Mouse (Mus musculus) cerebellum, adult 9-10 months (tissue): Measurements from ENCODE around the gene Kcnip1.

Experiments
- DNase-seq: peaks from one replicate; pipeline ENCODE4 v3.0.0; 2022

Kcnip1 gene

DNA sequence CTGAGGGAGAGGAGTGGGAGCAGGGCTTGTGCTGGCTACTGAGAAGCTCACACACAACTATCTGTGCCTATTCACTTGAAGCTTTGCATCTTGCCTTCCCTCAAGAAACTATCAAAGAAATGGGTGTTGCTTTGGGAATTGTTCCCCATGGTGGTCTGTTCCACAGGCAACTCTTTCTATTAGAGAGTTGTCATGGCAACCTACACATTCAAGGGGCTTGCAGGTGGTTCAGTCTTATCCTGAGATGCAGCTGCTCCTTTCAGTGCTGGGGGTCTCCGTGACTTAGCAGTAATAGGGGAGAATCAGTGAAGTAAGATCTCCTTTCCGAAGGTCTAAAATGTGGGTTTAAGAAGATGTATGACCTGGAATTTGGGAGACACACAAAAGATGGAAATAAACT, 102.6 kb downstream of the Kcnip1 start:
- no peak for DNase-seq

DNA sequence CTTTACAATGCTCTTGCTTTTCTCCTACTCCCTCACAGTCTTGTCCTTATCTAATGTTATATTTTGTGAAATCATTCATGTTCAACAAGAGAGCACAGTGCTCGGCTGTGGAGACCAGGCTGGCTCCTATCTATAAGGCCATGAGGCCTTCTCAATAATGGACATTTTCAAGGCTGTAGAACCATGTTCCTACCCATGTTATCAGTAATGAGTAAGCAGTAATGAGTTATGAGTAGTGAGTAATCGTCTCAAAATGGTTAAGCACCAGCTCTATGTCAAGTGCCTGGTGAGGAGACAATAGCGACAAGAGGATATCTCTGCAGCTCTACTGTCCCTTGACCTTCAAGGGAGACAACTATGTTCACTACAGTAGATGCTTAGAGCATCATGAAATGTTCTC, 105.3 kb downstream of the Kcnip1 start:
- DNase-seq = no peak

DNA sequence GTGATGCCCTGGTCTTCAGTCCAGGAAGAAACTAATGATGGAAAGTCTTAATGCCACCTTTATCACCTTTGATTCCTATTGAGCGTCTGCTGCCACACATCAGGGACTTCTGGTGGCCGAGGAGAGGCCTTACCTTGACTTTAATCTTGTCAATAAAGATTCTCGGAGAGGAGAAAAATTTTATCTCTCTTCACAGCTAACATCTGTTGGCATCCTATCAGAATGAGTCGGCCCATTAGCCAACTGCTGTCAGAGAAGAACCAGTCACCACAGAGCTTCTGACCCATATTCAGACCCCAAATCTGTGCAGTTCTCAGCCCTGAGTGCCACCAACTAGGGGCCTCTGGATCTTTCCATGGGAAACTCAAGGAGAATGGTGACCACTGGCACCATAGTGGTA, 107.0 kb downstream of the Kcnip1 start:
- DNase-seq = no peak

DNA sequence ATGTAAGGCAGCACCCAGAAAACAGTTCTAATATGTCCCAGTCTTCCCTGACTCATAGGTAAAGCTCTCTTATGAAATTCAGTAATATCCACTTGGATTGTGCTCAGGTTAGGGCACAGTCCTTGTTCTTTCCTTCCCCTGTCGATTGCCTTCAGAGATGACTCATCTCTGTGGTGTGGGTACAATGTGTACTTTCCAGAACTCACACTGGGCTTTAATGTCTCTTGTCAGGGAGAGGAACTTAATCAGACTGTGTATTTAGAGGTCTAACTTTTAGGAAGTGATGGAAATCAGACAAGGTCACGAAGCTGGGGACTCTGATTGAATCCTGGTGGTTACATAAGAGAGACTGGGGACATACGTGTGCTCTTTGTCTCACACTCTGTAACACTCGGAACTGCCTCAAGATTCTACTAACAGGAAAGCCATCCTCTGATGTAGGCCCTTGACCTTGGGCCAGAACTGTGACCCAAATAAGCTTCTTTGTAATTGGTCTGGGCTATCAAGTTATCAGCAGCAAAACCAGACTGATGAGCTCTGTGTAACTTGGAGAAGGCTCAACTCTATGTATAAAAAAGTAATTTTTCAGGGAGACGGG, 110.1 kb downstream of the Kcnip1 start:
- DNase-seq = no peak

DNA sequence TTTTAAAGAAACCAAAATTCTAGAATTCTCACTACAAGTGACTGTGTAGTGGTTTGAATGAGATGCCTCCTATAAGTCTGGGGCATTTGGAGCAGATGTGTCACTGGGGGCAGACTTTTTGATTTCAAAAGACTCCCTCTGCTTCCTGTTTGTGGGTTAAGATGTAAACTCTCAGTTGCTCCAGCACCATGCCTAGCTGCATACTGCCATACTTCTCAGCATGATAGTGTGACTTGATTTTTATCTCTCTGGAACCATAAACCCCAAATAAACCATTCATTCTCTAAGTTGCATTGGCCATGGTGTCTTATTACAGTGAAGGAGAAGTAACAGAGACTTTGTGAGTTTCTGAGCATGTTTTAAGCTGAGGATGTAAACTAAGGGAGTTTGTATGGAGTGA, 118.0 kb downstream of the Kcnip1 start:
- DNase-seq = no peak

DNA sequence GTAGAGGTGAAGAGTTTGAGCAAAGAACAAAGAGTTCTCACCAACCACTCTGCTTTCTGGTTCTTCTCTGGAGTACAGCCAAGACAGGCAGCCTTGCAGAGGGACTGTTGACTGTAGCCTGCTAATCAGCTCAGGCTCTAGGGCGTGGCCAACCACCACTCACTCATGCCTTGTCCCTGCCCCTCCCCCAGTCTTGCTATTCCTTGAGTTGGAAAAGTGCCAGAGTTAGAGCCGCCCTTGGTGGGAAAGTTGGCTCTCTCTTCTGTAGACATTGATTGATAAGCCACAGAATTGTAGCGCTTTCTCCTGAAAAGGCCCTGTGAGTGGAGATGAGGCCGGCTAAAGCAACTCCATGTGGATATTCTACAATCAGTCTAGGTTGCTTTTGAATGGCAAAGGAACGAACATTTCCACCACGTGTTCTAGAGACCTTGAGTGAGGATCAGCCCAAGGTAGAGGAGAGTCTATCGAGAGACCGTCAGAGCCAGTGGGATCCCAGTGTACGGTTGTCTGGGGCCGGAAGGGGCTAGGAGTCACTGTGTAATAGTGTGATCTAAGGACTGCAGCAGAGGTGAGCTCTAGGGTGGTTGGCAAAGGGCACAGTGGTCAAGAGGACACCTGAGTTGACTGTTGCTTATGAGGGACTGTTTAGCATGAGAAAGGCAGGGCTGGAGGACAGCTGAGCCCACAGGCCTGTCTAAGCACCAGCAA, 119.7 kb downstream of the Kcnip1 start:
- no peak for DNase-seq

DNA sequence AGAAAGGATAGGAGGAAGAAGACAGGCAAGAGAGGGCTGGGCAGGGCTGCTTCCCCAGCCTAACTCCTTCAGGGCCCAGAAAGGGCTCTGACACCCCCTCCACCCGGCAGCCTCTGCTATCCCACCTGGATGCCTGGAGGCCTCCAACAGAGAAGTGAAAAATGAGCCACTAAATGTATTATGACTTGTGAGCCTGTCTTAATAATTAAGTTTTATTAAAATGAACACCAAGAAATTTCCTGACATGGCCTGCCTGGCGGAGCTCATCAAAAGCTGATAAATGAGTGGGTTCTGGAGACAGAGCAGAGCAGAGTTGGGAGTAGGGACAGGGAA, 120.3 kb downstream of the Kcnip1 start:
- no peak for DNase-seq

DNA sequence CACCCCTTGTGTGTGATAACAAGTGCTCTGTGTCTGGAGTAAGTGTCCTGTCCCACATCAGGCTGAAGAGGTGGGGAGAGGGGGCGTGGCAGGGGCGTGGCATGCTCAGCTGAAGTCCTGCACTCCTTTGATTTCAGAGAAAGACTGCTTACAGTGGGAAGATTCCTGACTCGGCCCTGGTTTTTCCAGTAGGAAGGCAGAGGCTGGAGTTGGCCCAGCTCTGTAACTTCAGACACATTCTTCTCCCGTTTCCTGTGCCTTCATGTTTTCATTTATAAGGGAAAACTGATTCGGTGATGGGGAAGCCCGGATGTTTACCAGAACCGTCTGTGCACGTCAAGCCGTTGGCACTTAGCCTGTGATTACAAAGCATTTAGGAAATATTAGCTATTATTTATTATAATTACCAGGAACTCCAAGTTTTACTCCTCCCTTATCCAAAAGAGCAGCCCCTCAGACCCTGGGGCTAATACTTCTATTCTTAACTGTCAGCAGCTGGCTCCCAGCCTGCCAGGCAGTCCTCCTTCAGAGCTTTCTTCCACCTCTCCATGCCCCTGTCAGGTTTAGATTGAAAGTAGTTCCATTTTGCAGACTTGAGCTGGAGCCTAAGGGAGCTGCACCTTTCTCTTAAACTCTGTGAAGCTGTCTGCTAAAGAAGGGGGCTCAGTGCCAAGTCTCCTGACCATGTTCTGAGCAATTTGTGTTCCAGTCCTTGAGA, 120.8 kb downstream of the Kcnip1 start:
- no peak for DNase-seq

DNA sequence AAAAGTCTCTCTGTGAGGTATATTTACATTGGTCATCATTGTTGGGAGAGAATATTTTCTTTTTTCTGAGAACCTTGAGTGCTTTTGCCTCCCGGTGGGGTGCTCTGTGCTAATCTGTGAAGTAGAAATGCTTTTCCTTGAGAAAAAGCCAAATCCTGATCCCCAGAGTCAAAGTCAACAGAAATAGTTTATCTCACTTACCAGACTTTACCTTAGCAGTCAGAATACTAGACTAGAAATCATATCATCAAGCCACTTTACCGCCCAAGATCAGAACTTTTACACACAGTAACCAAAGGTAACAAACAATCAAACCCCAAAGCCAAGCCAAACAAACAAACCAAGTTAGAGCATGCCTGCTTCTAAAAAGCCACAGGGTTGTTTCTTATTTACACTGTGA, 122.7 kb downstream of the Kcnip1 start:
- DNase-seq = no peak

DNA sequence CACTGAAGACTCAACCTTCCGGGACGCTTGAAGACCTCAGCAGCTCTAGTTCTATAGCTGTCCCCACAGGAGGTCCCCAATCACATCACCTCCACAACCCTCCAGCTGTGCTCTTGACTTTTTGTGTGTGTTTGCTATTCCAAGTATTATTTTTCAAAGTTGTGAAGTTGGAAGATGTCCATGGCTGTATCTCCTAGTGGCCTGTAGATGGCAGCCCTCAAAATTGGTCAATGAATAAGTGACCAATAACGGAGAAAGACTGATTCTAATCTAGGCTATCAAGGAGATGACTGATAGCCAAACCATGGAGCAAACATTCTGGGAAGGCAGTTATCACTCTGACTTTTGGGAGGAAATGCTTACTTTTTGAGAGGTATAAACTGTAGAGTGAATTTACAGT, 123.4 kb downstream of the Kcnip1 start:
- no peak for DNase-seq

DNA sequence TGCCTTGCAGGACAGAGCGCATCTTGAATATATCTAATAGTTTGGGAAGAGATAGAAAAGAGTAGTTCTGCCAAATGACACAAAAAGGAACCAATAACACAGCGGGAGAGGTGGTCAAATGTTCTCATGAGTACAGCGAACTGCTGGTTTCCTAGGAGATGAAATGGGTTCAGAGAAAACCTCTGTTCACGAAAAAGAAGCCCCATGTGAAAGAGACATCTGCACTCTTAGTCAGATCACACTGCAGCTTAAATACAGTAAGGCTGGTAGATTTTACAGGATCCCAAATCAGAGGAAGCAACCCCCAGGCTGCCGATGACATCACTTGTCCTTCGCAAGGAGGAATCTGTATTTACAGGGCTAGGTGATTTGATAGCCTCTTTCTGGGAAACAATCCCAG, 126.2 kb downstream of the Kcnip1 start:
- DNase-seq = no peak

DNA sequence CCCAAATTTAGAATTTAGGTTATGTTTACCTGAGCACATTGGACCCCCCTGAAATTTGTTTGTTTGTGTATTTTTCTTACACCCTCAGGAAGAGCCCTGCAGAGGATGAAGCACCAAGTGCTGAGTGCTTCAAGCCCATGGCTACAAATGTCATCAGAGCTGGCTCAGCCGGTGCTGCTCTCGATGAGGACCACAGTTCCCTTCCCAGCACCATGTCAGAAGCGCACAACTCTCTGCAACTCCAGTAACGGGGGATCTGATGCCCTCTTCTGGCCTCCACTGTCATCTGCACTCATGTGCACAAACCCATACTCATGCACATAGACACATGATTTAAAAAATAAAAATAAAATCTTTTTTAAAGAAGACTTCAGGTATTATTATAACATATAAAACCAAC, 128.7 kb downstream of the Kcnip1 start:
- no peak for DNase-seq

DNA sequence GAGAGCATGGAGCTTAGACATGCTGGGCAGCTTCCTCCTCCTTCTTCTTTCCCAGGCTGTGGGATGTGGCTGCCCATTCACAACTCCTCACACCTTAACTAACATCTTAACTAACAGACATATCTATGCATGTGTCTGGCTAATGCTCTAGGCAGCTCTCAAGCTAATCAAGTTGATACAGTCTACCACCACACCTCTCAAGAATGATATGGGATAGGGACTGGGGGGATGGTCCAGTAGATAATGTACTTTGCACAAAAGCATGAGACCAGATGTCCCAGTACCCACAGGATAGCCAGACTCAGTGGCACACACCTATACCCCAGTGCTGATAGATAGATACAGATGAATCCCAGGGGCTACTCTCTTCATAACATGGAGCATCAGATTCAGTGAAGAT, 131.1 kb downstream of the Kcnip1 start:
- DNase-seq = no peak

DNA sequence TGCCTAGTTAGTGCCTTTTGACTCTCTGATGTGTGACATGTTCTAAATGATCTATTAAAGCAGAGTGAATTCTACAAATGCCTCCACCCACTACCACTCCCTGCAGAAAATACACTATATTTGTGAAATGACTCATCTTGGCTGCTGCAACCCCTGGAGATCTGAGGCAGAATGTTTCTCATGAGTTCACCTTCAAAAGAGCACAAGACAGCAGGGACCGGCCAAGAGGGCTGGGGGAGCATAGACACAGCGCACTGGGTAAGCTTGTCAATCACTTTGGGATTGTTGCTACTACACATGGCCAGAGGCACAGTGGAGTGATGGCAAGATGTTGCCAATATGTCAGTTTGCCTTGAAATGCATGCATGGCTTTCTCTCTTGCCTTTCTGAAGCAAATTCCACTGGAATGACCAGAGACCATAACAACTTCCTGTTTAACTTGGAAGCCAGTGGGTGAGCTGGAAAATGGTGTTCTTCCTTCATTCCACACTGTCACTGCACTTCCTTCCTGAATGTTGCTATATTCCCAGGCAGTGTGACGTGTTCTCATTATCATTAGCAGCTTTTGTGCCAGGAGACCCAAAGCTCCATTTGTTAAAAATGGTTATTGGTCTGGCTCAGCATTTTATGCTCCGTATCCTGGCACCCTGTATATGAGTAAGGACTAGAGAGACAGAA, 131.9 kb downstream of the Kcnip1 start:
- DNase-seq = no peak

DNA sequence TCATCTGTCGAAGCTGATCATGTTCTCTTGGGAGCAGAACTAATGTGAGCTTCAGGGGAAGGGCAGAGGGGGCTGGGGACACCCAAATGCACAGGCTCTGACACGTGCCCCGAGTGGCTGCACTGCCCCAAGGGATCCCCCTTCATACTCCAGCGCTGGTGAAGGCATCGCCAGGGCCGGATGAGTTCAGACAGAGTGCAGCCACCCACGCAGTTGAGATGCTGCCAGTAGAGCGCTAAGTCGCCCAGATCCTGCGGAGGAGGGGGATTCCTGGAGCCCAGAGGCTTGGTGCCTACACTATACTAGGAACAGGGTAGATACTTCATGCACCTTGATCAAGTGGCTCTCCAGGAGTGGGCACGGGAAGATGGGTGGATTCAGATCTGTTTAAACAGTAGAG, 143.3 kb downstream of the Kcnip1 start:
- no peak for DNase-seq

DNA sequence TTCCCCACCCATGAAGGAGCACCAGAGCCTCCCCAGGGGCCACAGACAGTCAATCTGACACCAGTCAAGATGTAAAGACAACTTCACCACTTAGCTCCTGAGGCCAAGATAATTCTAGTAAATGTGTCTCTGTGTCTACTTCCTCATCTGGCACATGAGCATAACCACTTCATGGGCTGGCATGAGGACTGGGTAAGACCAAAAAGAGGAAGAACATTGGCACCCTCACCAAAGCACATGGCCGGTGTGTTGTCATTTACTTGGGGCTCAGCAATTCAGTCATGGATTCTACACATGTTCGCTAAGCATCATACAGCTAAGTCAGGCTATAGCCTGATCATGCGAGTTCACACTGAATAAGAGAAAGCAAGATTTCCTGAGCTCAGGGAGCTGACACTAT, 144.3 kb downstream of the Kcnip1 start:
- DNase-seq = no peak

DNA sequence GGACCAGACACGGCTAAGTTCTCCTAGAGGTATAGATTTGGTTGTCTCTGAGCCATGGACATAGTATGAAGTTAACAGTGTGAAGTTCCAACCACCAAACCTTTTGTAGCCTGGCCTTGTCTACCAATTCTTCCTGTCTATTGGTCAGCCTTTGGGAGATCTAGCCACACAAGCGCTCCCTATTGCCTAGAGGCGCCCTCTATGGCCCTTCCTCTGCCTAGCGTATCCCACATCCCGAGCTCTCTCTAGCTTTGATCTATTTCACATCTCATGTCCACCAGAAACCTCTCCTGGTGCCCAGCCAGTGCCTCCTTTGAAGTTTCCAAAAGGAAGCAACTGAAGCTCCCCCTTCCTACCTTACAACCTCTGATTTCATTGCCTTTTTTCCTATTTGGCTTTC, 147.0 kb downstream of the Kcnip1 start:
- no peak for DNase-seq

DNA sequence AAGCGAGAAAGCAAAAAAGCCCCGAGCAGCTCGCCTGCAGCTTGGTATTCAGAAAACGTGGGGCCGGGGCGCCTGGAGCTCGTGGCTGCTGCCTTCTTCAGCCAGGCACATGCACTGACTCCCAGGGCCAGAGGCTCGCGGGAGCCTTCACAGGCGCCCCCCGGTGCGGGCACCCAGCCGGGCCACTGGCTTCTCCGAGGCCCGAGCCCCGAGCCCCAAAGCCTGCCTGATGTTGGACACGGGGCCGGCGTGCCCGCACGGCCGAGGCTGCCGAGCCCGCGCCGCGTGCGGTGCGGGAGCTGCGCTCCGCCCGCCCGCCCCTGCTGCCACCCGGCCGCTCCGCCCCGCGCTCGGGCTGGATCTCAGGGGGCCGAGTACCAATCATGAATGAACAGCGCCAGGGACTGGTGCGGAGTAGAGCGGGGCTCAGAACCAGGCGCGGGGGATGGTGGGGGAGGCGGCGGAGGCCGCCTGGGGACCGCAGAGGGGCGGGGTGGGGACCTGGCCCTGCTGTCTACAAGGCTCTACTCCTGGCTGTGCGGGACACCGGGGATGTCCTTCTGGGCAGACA, 149.6 kb downstream of the Kcnip1 start:
- DNase-seq = no peak

DNA sequence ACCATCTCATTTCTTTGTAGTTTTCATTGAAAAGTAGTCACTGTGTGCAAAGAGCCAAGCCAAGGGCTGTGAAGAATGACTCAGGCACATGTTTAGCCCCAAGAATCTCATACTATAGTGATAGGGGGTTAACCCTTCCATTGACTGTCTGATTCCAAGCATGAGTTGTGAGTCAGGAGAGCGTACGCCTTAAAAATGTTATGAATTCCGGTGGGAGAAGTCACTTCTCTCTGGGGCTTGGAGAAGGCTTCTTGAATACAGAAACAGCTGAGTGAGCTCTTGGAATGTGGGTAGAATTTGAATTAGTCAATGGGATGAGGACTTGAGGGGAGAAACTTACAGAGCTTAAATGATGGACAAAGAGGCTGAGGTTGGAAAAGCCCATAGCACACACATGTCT, 153.9 kb downstream of the Kcnip1 start:
- no peak for DNase-seq

DNA sequence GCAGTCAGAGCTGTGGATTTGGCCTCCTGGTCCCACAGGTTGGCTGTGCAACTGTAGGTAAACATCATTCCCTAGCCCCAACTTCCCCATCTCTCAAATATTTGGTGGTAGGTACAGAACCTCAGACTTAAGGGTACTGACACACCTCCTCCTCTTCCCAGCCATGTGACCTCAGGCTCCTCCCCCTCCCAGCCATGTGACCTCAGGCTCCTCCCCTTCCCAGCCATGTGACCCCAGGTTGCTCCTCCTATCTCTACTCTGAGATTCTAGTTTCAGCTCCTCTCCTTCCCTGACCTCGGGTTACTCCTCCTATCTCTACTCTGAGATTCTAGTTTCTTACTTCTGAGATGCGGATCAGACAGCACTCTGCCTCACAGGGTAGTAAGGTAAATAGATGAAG, 163.2 kb downstream of the Kcnip1 start:
- DNase-seq = no peak

DNA sequence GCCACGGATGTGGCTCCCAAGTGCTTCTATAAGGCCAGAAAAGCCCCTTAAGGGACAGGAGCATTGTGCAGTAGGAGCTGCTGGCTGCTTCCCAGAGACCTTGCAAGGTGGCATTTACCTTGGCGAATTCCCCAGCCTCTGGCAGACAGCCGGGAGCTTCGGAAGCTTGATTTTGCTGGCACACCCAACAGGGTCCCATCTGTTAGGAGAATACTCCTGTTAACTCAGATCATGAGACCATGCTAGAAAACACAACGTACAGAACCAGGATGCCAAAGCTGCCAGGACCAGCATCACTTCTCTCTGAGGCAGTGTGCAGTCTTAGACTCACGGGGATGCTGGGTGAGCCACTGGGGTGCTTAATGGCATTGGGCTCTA, 165.1 kb downstream of the Kcnip1 start:
- DNase-seq = peak; percentile 95

DNA sequence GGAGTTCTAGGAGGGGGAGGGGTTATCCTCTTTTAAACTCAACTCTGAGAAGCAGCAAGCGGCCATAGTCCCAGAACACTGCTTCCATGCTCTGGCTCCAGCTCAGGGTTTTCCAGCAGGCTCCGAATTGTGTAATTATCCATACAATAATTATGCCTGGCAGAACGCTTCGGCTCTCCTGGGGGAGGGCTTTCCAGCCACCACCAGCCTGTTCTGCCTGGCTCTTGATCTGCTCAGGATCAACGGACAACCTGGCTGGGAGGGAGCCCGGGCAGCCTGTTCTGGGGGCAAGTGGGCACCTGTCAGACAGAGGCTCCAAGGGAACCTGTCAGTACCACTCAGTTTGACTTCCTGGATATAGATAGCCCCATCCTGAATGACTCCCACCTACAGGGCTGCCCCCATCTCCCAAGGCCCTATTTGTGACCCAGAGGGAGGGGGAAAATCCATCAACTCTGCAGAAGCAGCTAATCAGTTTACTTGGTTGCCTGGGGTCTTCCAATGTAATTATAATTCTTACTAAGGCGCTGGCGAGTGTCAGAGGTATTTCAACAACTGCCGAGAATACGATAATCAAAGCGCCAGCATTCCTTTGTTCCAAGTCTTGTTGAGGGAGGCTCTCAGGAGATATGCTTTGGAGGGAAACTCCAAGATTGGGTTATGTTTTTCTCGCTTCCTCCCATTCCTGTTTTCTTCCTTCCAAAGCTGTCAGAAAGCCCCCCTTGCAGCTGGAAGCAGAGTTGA, 165.7 kb downstream of the Kcnip1 start:
- DNase-seq = peak; percentile 81

DNA sequence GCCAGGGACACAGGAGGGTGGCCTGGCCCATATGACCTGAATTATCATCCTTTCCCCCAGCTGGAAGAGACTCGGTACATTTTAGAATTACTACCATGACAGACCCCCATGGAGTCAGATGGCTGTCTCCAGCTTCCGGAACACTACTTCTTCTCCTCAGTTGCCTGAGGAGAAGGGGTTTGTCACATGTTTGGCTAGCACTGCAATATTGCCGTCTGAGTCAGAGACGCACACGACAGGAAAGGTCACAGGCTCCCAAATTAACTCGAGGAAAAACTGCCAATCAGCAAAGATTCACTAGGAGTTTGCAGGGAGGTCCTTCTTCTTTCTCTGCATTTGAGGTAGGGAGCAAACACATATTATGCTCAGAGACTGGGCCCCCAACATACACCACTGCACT, 168.2 kb downstream of the Kcnip1 start:
- no peak for DNase-seq
